Mouse (Mus musculus) cerebellum, postnatal 25 days (tissue): ENCODE data around the gene Pvr.

Source experiments
- DNase-seq, 2 experiments: peaks; one replicate each; pipeline ENCODE4 v3.0.0; 2021; ENCODE audit warnings: mixed read lengths in 2 of 2

Gene Pvr

DNA sequence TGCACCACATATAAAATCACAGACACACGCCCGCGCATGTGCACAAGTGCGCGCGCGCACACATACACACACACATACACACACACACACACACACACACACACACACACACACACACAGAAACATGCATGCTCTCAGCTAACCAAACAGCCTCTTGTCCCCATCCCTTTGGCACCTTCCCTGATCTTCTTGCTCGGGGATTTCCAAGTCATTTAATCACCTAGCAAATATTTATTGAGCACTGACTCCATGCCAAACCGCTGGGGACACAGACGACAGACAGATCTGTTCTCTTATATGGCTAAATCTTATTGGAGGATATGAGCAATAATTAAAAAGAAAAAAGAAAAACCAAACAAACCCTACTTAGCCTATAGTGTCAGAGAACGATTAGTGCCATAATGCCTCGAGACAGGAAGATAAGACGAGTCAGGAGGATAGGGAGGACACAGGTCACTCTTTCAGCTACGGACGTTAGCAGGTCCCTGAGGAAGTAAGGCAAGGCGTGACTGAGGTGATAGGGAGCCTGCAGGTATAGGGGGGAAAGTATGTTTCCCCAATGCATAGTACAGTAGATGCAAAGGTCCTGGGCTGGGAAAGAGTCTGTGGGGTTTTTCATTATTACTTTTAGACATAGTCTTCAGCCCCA is 53.1 kb downstream of the Pvr start:
- no peak for DNase-seq

- no peak for DNase-seq
These were observed 54.5 kb downstream of the Pvr start for GRCm38 (mm10) chr7:19866490-19866889.

DNA sequence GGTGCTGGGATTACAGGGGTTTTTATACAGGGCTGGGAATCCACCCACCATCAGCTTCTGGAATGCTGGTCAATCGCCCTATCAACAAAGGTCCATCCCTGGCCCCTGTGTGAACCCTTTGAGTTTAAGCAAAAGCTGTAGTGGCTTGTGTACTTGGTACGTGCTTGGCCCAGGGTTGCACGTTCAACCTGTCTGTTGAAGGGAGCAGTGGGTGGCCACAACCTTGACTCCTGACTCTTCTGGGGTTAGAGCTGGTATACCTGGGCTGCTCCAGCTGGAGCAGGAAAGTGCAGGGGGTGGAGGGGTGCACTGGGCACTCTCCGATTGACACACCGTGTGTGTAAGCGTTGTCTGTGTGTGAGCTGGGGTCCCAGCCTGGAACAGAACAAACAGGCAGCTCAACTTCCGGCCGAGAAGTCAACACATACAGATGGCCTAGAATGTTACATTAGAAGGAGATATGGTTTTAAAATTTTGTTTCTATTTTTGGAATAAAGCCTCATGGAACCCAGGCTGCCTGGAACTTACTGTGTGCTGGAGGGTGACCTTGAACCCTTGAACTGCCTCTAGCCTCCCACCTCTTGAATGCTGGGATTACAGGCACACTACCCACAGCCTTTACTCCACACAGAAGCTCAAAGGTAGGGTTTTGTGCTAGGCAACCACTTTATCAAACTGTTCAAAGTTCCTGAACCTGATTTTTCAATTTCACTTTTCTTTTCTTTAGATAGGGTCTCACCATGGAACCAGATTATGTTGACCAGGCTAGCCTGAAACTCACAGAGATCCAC is 55.5 kb downstream of the Pvr start:
- DNase-seq: no peak

DNA sequence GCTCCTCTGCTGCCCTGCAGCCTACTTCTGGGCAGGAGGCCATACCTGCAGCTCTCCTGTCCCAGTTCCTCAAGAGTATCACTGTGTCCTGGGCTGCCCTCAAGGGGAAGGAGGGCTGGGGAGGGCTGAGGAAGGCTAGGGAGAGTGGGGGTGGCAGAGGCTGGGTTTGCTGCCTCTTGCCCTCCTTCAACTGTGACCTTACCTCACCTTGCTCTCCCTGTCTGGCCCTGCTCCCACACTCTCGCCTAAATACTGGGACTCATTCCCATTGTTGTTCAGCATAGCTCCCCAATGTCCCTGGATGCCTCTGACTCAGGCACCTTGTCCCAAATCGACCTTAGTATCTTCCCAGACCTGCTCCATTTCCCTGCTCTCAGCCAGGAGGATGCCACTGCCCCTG is 56.7 kb downstream of the Pvr start:
- peak in 1 of 2 experiments; percentile 11 for DNase-seq

DNA sequence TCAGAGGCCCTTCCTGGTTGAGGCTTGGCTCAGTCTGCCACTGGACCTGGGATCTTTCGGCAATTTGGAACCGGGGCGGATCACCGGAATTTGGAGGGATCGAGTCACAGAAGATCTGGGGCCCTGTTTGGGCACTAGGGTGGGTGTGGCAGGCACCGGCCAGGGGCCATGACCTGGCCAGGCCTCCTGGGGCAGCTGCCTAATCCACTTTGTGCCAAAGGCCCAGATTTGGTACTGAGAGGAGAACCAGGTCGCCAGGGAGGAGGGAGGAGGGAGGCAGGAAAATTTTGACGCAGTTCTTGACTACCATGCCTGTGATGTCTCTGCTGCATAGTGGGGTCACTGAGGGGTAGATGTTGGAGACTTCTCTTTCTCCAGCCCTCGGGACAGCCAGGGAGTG is 59.8 kb downstream of the Pvr start, which contains the start of gene Ceacam16:
Ceacam16 (minus strand) TSS at position 101 of the 400 bp plus-strand sequence.
- no peak for DNase-seq

- no peak for DNase-seq
These were observed 61.2 kb downstream of the Pvr start for GRCm38 (mm10) chr7:19859740-19860139.

DNA sequence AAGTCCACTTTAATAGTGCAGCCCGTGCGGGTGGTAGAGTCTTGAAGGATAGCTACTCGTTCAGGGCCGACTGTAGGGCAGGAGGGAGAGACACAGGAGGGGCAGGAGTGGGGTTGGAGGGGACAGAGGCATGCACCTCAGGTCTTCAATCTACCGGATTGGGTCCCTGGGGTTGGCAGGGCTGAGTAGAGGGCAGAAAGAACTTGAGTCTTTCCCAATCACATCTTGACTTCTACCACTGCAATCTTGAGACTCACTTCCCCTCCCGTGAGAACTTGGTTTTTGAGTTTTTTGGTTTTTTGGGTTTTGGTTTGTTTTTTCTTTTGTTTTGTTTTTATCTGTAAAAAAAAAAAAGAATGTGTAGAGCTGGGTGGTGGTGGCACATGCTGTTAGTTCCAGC is 64.7 kb downstream of the Pvr start:
- DNase-seq: no peak

GRCm38 (mm10) chr7:19855663-19856062 is 65.3 kb downstream of the Pvr start:
- DNase-seq: no peak
